Comparison of ENCODE assay signal across 8 mouse cellular contexts in the genomic region with DNA sequence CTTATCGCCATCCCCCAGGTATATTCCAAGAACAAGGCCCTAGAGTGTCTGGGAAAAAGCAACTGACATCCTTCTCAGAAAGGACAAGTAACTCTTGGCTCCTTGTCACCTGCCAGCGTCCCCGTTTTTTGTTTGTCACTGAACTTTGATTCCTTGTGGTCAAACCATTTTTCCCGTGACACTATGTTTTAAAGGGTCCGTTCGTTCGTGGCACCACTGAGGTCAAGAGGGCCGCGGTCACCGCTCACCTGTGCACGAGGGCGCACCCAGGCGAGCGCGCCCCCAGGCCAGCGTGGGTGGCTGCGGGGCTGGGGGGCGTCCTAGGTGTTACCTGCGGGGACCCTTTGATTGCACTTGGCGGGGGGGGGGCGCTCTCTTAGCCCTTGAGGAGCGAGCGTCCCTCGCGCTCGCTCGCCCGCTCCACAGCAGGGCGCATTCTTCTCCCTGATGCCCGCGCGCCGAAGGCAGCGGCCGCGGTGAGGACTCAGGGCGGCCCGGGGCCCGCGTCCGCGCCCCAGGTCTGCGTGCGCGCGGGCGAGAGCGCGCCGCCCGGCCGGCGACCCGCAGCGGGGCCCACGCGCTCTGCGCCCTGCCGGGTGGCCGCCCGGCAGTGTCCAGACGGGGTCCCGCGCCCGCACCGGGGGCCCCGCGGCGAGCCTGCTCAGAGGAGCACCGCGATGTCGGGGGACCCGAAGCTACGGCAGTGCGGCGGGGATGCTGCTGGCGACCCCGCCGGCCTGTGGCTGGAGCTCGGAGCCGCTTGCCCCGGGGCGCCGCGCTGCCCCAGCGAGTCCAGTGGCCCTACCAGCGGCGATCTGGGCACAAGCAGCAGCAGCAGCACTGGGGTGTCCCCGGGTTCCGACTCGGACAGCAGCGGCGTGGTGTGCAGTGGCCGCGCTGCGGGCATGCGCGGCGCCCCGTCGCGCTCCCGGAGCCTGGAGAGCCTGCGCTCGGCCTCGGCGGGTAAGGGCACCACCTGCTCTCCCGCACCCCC.
DNase-seq lines count a peak whose midpoint lies in the region; ATAC-seq lines count a peak whose summit lies in the region.

No protein-coding gene starts in this region.

- peak overlapping the region; percentile 66 for H3K4me3 ChIP-seq in kidney, embryonic 15.5 days (replicated peaks)
- peak overlapping the region; percentile 73 for H3K4me3 ChIP-seq in embryonic facial prominence, embryonic 11.5 days (ENCODE audit: low read depth, low read length)
- peak overlapping the region; percentile 64 for H3K4me3 ChIP-seq in intestine, embryonic 15.5 days (replicated peaks)
- H3K4me3 ChIP-seq in midbrain, embryonic 16.5 days (ENCODE audit: low read depth, low read length), result peak overlapping the region; percentile 77

- WGBS in kidney, embryonic 15.5 days, result under 1% methylated on average over 101 of the region's 108 CpGs
- under 1% methylated on average over 88 of the region's 108 CpGs for WGBS in embryonic facial prominence, embryonic 11.5 days
- WGBS in intestine, embryonic 15.5 days, result under 1% methylated on average over 108 of the region's 108 CpGs
- WGBS in midbrain, embryonic 16.5 days, result under 1% methylated on average over 101 of the region's 108 CpGs

- H3K9me3 ChIP-seq in kidney, embryonic 15.5 days (replicated peaks), result no peaks in the 10 kb centered on the region
- no peaks in the 10 kb centered on the region for H3K9me3 ChIP-seq in embryonic facial prominence, embryonic 11.5 days (replicated peaks; ENCODE audit: control insufficient read depth, low read length)
- H3K9me3 ChIP-seq in intestine, embryonic 15.5 days, result no peaks in the 10 kb centered on the region
- H3K9me3 ChIP-seq in midbrain, embryonic 16.5 days (replicated peaks; ENCODE audit: control insufficient read depth, low read length, poor library complexity, severe bottlenecking), result no peaks in the 10 kb centered on the region

- H3K4me1 ChIP-seq in kidney, embryonic 15.5 days, result peaks cover 26% of the 10 kb centered on the region
- no peaks in the 10 kb centered on the region; the same call in none of the 2 replicates for H3K4me1 ChIP-seq in embryonic facial prominence, embryonic 11.5 days (ENCODE audit: control insufficient read depth, insufficient read depth, low read length)
- H3K4me1 ChIP-seq in intestine, embryonic 15.5 days (replicated peaks), result peaks cover 14% of the 10 kb centered on the region
- H3K4me1 ChIP-seq in midbrain, embryonic 16.5 days (ENCODE audit: control insufficient read depth, insufficient read depth, low read length), result peaks cover 18% of the 10 kb centered on the region

- H3K9ac ChIP-seq in kidney, embryonic 15.5 days, result peak overlapping the region; percentile 50
- peak overlapping the region; percentile 72 for H3K9ac ChIP-seq in embryonic facial prominence, embryonic 11.5 days (replicated peaks; ENCODE audit: low read length)
- peak overlapping the region; percentile 50 for H3K9ac ChIP-seq in intestine, embryonic 15.5 days
- peak overlapping the region; percentile 92 for H3K9ac ChIP-seq in midbrain, embryonic 16.5 days (ENCODE audit: low read depth, low read length)

- H3K4me2 ChIP-seq in kidney, embryonic 15.5 days, result peak overlapping the region; percentile 99
- peak overlapping the region; percentile 97 for H3K4me2 ChIP-seq in embryonic facial prominence, embryonic 11.5 days (ENCODE audit: low read depth, low read length)
- H3K4me2 ChIP-seq in intestine, embryonic 15.5 days (replicated peaks), result peak overlapping the region; percentile 99
- peak overlapping the region; percentile 95 for H3K4me2 ChIP-seq in midbrain, embryonic 16.5 days (ENCODE audit: low read length)

- peaks cover 68% of the 10 kb centered on the region for H3K27me3 ChIP-seq in kidney, embryonic 15.5 days
- H3K27me3 ChIP-seq in embryonic facial prominence, embryonic 11.5 days (ENCODE audit: control insufficient read depth, insufficient read depth, low read length), result peaks cover 29% of the 10 kb centered on the region
- peaks cover 36% of the 10 kb centered on the region for H3K27me3 ChIP-seq in intestine, embryonic 15.5 days (replicated peaks)
- H3K27me3 ChIP-seq in midbrain, embryonic 16.5 days (ENCODE audit: control insufficient read depth, insufficient read depth, low read depth, low read length), result no peaks in the 10 kb centered on the region

- no peak for DNase-seq in kidney, adult 8-10 months
- peak; percentile 58 for DNase-seq in adrenal gland, postnatal 14 days
- peak; percentile 55 for DNase-seq in embryonic facial prominence, embryonic 11.5 days (ENCODE audit: low spot score)
- DNase-seq in thymus, adult 18-20 months, result no peak
- DNase-seq in thymus, postnatal 25 days, result no peak

- no peak overlapping the region for H3K27ac ChIP-seq in kidney, embryonic 15.5 days
- no peak overlapping the region for H3K27ac ChIP-seq in embryonic facial prominence, embryonic 11.5 days (replicated peaks; ENCODE audit: low read depth, low read length)
- no peak overlapping the region for H3K27ac ChIP-seq in intestine, embryonic 15.5 days
- H3K27ac ChIP-seq in midbrain, embryonic 16.5 days (ENCODE audit: low read length), result peak overlapping the region; percentile 74

- ATAC-seq in kidney, embryonic 15.5 days (replicated peaks; ENCODE audit: low FRiP score), result peak; percentile 67
- ATAC-seq in embryonic facial prominence, embryonic 11.5 days (replicated peaks; ENCODE audit: insufficient number of reproducible peaks, low FRiP score, low TSS enrichment, low read depth), result peak; percentile 56; the same call in 1 of the 2 replicates
- ATAC-seq in intestine, embryonic 15.5 days, result peak; percentile 64
- peak; percentile 84 for ATAC-seq in midbrain, embryonic 16.5 days

- no peaks in the 10 kb centered on the region for H3K36me3 ChIP-seq in kidney, embryonic 15.5 days
- H3K36me3 ChIP-seq in embryonic facial prominence, embryonic 11.5 days (replicated peaks; ENCODE audit: control insufficient read depth, insufficient read depth, low read depth, low read length), result no peaks in the 10 kb centered on the region
- H3K36me3 ChIP-seq in intestine, embryonic 15.5 days, result no peaks in the 10 kb centered on the region
- H3K36me3 ChIP-seq in midbrain, embryonic 16.5 days (ENCODE audit: control insufficient read depth, insufficient read depth, low read length), result no peaks in the 10 kb centered on the region

Comparison
In these comparisons a context has a peak if more than half of its experiments do, and no peak if none do; other contexts are left out.
1. DNase-seq: peak in adrenal gland, postnatal 14 days (single experiment) and embryonic facial prominence, embryonic 11.5 days (single experiment); none in kidney, adult 8-10 months (0 of 2), thymus, adult 18-20 months (0 of 2) and thymus, postnatal 25 days (single experiment).
2. Peak in every context shown above with its lines, with median percentiles within 50 percentile points of each other: ATAC-seq, H3K4me2 ChIP-seq, H3K4me3 ChIP-seq and H3K9ac ChIP-seq.